Mouse (Mus musculus): ENCODE measurements around the gene St13. TPM values are rescaled to one million over a fixed set of nuclear protein-coding genes. Genes with fewer than 3 reads are reported as not detected.

Gene St13
- polyA plus RNA-seq, 1 experiment from 2014 or later = 107 TPM

DNA sequence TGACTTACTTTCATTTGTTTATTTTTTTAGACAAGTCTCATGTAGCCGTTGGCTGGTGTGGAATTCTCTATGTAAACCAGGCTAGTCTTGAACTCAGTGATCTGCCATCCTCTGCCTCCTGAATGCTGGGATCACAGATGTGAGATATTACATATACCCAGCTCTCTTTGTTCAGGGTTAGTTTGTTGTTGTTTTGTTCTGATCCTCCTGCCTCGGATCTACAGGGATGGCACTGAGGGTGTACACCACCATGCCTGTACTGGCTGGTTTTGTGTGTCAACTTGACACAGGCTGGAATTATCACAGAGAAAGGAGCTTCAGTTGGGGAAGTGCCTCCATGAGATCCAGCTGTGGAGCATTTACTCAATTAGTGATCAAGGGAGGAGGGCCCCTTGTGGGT, 51.5 kb downstream of the St13 start:
- H3K4me2 ChIP-seq = no peak overlapping the region
- H3K4me1 ChIP-seq (replicated peaks) = peaks cover 5% of the 10 kb centered on the region
- no peak overlapping the region for H3K4me3 ChIP-seq
- H3K27ac ChIP-seq = no peak overlapping the region
- H3K9ac ChIP-seq = no peak overlapping the region
- H3K9me3 ChIP-seq (replicated peaks) = no peaks in the 10 kb centered on the region
- no peak for ATAC-seq (replicated peaks; ENCODE audit: insufficient number of reproducible peaks, insufficient read depth, low FRiP score, low read depth)
- no peaks in the 10 kb centered on the region for H3K27me3 ChIP-seq
- 62% methylated on average over 2 of the region's 2 CpGs for WGBS
- H3K36me3 ChIP-seq = no peaks in the 10 kb centered on the region

DNA sequence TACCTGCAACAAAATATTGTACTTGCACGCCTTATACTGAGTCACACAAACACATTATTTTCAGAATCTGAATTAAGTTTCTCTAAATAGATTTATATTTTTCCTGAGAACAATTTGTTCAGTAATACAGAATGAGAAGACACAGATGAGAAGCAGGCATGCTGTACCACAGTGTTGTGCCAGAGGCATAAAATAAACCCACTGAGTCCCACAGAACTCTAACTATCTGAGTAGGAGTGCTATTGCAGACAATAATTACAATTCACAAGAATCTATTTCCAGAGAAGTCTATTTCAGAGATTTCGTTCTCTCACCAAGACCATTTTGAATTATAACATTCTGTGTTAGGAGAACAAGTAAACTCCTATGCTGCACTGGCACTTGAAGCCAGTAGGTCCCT, 52.4 kb downstream of the St13 start:
- H3K4me1 ChIP-seq (replicated peaks) = peaks cover 5% of the 10 kb centered on the region
- H3K9me3 ChIP-seq (replicated peaks) = no peaks in the 10 kb centered on the region
- H3K9ac ChIP-seq = no peak overlapping the region
- no peaks in the 10 kb centered on the region for H3K27me3 ChIP-seq
- H3K4me2 ChIP-seq = no peak overlapping the region
- H3K4me3 ChIP-seq = no peak overlapping the region
- WGBS = 97% methylated on average over 2 of the region's 2 CpGs
- no peak for ATAC-seq (replicated peaks; ENCODE audit: insufficient number of reproducible peaks, insufficient read depth, low FRiP score, low read depth)
- H3K36me3 ChIP-seq = no peaks in the 10 kb centered on the region
- H3K27ac ChIP-seq = no peak overlapping the region

DNA sequence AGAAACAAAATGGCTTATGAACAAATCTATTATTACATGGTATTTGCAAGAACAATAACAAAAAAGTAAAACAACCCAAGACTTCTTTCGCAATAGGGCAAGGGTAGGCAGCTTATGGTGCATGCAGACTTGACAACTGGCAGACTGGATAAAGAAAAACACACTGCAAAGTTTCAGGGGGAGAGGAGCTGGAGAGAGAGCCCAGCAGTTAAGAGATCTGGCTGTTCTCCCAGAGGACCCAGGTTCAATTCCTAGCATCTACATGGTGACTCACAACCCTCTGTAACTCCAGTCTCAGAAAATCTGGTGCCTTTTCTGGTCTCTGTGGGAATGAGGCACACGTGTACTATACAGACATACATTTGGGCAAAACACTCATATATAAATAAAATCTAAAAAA, 58.5 kb downstream of the St13 start:
- Histone ChIP-seq H3K4me3 (no peak overlapping the region), H3K36me3 (peaks cover 16% of the 10 kb centered on the region; the same call in 1 of the 2 replicates), H3K4me2 (no peak overlapping the region), H3K9me3 (replicated peaks) (no peaks in the 10 kb centered on the region), H3K27me3 (no peaks in the 10 kb centered on the region), H3K27ac (no peak overlapping the region), H3K4me1 (replicated peaks) (no peaks in the 10 kb centered on the region), H3K9ac (no peak overlapping the region)
- ATAC-seq (replicated peaks; ENCODE audit: insufficient number of reproducible peaks, insufficient read depth, low FRiP score, low read depth) = no peak
- WGBS = 92% methylated on average over 2 of the region's 2 CpGs

DNA sequence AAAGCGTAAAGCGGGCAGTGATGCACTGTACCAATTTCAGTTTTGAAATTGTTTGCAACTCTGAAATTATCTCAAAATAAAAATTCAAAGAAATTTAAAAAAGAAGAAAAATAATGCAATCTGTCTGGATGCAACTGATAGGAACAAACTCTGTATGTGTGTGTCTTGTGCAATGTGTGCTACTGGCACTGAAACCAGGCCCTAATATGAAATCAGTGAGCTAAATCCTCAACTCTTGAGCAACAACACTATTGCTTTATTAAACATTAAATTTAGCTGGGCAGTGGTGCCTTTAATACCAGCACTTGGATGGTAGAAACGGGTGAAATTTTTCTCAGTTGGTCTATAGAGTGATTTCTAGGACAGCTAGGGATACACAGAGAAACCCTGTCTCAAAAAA, 60.7 kb downstream of the St13 start:
- Histone ChIP-seq H3K36me3 (peaks cover 28% of the 10 kb centered on the region; the same call in 1 of the 2 replicates), H3K27ac (no peak overlapping the region), H3K9me3 (replicated peaks) (no peaks in the 10 kb centered on the region), H3K9ac (no peak overlapping the region), H3K4me3 (no peak overlapping the region), H3K4me2 (no peak overlapping the region), H3K27me3 (no peaks in the 10 kb centered on the region), H3K4me1 (replicated peaks) (no peaks in the 10 kb centered on the region)
- WGBS = 92% methylated on average over 3 of the region's 3 CpGs
- ATAC-seq (replicated peaks; ENCODE audit: insufficient number of reproducible peaks, insufficient read depth, low FRiP score, low read depth) = no peak

DNA sequence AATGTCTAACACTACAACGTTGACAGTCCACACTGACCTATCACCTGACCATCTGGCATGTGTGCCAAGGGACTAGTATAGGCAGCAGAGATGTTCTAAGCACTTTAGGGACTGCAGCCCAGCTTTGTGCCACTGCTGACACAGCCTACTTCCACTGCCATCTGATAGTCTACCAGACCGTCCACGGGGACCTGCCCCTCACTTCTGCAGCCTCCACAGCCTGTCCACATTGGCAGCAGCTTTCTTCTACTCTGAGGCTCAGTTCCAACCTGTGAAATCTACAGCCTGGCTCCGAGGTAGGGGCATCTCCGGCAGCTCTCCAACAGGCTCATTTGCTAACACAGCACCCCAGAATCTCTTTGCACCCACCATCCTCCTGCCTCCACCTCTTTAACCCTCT, 63.4 kb downstream of the St13 start:
- peaks cover 44% of the 10 kb centered on the region; the same call in 1 of the 2 replicates for H3K36me3 ChIP-seq
- H3K9ac ChIP-seq = no peak overlapping the region
- no peaks in the 10 kb centered on the region for H3K4me1 ChIP-seq (replicated peaks)
- no peaks in the 10 kb centered on the region for H3K9me3 ChIP-seq (replicated peaks)
- H3K27me3 ChIP-seq = no peaks in the 10 kb centered on the region
- no peak overlapping the region for H3K4me3 ChIP-seq
- WGBS = 89% methylated on average over 5 of the region's 5 CpGs
- no peak overlapping the region for H3K4me2 ChIP-seq
- no peak for ATAC-seq (replicated peaks; ENCODE audit: insufficient number of reproducible peaks, insufficient read depth, low FRiP score, low read depth)
- H3K27ac ChIP-seq = no peak overlapping the region

DNA sequence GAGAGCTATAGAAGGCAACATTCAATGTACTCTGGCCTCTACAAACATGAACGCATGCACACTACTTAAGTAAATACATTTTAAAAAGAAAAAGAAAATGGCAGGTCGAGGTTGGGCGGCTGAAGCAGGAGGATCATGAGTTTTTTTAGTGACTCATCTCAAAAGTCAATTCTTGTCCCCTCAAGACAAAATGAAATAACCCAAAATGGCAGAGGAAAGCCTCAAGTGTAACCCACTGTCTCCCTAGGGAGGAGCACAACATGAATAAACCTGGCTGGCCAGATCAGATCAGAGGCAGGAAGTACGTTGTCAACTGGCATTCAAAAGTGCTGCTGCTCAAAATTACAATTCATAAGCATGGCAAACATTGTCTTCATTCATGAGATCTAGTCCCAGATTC, 67.4 kb downstream of the St13 start:
- Histone ChIP-seq H3K4me1 (replicated peaks) (0 out of 2 replicates have a peak, but pooled peaks cover 4% of the 10 kb centered on the region), H3K9me3 (replicated peaks) (no peaks in the 10 kb centered on the region), H3K27ac (no peak overlapping the region), H3K4me2 (no peak overlapping the region), H3K9ac (no peak overlapping the region), H3K36me3 (peaks cover 54% of the 10 kb centered on the region), H3K27me3 (no peaks in the 10 kb centered on the region), H3K4me3 (no peak overlapping the region)
- ATAC-seq (replicated peaks; ENCODE audit: insufficient number of reproducible peaks, insufficient read depth, low FRiP score, low read depth) = no peak
- 89% methylated on average over 4 of the region's 4 CpGs for WGBS

DNA sequence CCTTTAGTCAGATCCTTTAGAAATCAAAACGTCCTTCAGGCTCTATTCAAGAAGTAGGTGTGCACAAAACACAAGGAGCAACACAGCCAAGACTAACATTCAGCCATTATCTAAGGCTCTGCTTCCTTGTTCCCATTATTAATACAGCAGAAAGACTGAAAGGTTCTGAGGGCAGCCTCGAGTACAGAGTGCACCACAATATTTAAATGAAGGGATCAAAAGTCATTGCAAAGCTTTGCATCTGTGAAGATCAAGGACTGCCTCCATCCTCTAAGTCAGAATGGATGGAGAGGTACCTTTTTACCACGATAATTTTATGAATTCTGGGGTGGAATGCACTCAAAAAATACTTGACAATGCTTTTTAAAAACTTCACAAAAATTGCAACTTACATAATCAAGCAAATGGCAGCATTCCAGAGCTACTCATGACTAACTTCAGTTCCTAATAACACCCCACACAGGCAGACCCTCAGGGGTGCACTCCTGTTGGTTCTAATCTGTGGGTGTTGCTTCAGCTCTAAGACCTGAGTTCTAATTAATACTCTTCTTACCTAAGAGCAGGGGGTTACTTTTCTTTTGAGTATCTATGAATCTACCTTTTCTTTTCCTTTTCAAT, 69.0 kb downstream of the St13 start:
- Histone ChIP-seq H3K9ac (no peak overlapping the region), H3K36me3 (peaks cover 52% of the 10 kb centered on the region), H3K4me2 (no peak overlapping the region), H3K27ac (no peak overlapping the region), H3K4me1 (replicated peaks) (0 out of 2 replicates have a peak, but pooled peaks cover 4% of the 10 kb centered on the region), H3K9me3 (replicated peaks) (no peaks in the 10 kb centered on the region), H3K4me3 (no peak overlapping the region), H3K27me3 (no peaks in the 10 kb centered on the region)
- WGBS = 53% methylated on average over 3 of the region's 3 CpGs
- ATAC-seq (replicated peaks; ENCODE audit: insufficient number of reproducible peaks, insufficient read depth, low FRiP score, low read depth) = no peak

DNA sequence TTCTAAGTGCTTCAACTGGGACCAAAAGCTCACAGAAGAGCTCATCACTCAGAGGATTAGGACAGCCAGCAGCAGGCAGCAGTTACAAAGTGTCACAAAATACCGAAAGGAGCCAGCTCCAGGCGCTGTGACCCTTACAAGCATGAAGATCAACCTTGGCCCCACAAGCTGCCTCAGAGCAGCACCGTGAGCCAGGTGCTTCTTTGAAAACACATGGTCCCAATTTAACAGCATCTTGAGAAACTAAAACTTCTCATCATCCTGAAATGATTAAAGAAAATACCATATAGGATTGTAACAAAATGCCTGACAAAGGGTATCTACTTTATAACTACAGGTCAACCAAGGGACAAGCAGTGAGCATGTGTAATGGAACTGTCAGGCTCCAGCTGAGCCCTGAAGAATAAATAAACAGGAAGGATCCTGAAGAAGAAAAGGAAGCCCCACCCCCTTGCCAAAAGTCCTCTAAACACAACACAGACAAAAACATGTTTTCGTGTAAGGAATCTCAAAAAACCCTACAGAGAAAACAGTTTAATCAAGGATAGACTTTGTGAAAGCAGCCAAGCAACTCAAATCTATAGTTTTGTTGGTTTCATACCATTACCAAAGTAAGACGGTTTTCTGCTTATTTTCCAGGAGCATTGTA, 70.0 kb downstream of the St13 start:
- no peak for ATAC-seq (replicated peaks; ENCODE audit: insufficient number of reproducible peaks, insufficient read depth, low FRiP score, low read depth)
- Histone ChIP-seq H3K4me1 (replicated peaks) (0 out of 2 replicates have a peak, but pooled peaks cover 4% of the 10 kb centered on the region), H3K27ac (no peak overlapping the region), H3K9me3 (replicated peaks) (no peaks in the 10 kb centered on the region), H3K4me3 (no peak overlapping the region), H3K9ac (no peak overlapping the region), H3K36me3 (peaks cover 47% of the 10 kb centered on the region), H3K27me3 (no peaks in the 10 kb centered on the region), H3K4me2 (no peak overlapping the region)
- 45% methylated on average over 5 of the region's 5 CpGs for WGBS

DNA sequence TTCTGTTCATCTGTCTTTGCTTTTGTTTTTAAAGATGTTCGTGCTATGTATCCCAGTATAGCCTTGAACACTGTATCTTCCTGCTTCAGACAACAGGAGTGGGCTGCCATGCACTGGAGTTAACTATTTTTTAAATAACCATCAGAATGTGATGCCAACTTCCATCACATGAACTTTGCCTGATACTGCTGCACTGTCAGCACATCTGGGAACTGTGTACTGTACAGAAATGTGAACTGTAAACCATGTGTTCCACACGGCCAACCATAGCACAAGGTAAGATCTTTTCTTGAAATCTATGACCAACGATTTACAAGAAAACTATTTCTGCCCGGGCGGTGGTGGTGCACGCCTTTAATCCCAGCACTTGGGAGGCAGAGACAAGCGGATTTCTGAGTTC, 72.4 kb downstream of the St13 start:
- no peaks in the 10 kb centered on the region for H3K27me3 ChIP-seq
- H3K4me1 ChIP-seq (replicated peaks) = 0 out of 2 replicates have a peak, but pooled peaks cover 4% of the 10 kb centered on the region
- H3K36me3 ChIP-seq = peaks cover 40% of the 10 kb centered on the region
- WGBS = 92% methylated on average over 7 of the region's 7 CpGs
- no peak overlapping the region for H3K4me2 ChIP-seq
- H3K9me3 ChIP-seq (replicated peaks) = no peaks in the 10 kb centered on the region
- H3K4me3 ChIP-seq = no peak overlapping the region
- no peak overlapping the region for H3K9ac ChIP-seq
- no peak for ATAC-seq (replicated peaks; ENCODE audit: insufficient number of reproducible peaks, insufficient read depth, low FRiP score, low read depth)
- no peak overlapping the region for H3K27ac ChIP-seq

DNA sequence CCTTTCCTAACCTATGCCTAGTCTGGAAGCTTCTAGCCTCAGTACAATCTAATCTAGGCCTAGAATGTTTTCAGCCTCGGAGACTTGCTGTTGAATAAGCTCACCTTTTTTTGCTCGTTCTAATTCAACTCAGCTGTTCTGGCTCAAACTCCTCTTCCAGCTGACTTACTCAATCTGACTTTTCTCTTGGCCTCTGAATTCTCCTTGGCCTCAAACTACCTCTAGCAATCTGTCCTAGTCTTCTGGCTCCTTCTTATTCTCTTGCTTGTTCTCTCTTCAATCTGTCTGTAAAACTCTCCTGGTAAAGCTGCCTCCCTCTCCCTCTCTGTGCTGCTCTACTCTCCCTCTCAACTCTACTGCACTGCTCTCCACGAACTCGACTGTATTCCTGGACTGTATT, 74.9 kb downstream of the St13 start:
- Histone ChIP-seq H3K9me3 (replicated peaks) (no peaks in the 10 kb centered on the region), H3K4me3 (no peak overlapping the region), H3K27ac (no peak overlapping the region), H3K4me2 (no peak overlapping the region), H3K4me1 (replicated peaks) (0 out of 2 replicates have a peak, but pooled peaks cover 4% of the 10 kb centered on the region), H3K36me3 (peaks cover 62% of the 10 kb centered on the region), H3K27me3 (no peaks in the 10 kb centered on the region), H3K9ac (no peak overlapping the region)
- WGBS = 67% methylated on average over 4 of the region's 4 CpGs
- ATAC-seq (replicated peaks; ENCODE audit: insufficient number of reproducible peaks, insufficient read depth, low FRiP score, low read depth) = no peak

DNA sequence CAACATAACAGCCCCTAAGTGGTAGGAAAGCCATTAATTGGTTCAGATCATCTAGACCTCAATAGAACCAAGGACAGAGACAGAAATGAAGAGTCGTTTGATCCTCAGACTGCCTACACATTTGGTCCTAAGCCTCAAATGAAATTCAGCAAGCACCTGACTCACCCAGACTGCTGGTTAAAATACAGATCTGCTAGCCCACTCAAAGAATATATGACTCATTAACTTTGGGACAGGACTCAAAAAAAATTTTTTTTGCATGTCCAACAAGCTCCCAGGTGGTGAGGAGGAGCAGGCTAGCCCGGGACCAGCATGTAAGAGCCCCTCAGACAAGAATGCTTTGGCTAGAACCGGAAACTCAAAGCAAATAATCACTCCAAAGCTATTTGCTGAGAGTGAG, 79.7 kb downstream of the St13 start:
- Histone ChIP-seq H3K4me3 (no peak overlapping the region), H3K27me3 (no peaks in the 10 kb centered on the region), H3K4me1 (replicated peaks) (no peaks in the 10 kb centered on the region), H3K4me2 (no peak overlapping the region), H3K27ac (no peak overlapping the region), H3K36me3 (peaks cover 64% of the 10 kb centered on the region), H3K9me3 (replicated peaks) (no peaks in the 10 kb centered on the region), H3K9ac (no peak overlapping the region)
- no peak for ATAC-seq (replicated peaks; ENCODE audit: insufficient number of reproducible peaks, insufficient read depth, low FRiP score, low read depth)
- 89% methylated on average over 3 of the region's 3 CpGs for WGBS

DNA sequence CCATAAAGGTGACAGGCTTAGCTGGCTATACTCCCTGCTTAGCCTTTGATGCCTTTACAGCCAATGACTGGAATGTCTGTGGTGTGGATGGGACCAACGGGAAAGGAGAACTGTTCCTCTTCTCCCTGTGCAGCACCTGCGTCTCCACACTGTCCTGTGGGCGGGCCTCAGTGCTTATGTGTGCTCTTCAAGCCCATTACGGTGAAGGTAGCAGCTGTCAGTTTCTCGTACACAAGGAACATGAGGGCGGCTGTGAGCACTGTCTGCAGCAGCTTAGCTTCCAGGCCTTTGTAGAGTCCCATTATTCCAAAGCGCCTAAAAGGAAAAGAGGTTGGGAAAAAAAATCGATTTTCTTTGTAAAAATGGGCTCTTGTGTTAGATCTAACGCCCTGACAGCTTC, 80.4 kb downstream of the St13 start:
- Histone ChIP-seq H3K9me3 (replicated peaks) (no peaks in the 10 kb centered on the region), H3K9ac (no peak overlapping the region), H3K4me1 (replicated peaks) (no peaks in the 10 kb centered on the region), H3K27ac (no peak overlapping the region), H3K4me2 (no peak overlapping the region), H3K4me3 (no peak overlapping the region), H3K36me3 (peaks cover 64% of the 10 kb centered on the region), H3K27me3 (no peaks in the 10 kb centered on the region)
- 93% methylated on average over 9 of the region's 9 CpGs for WGBS
- no peak for ATAC-seq (replicated peaks; ENCODE audit: insufficient number of reproducible peaks, insufficient read depth, low FRiP score, low read depth)
